Mouse (Mus musculus) leukemia stem cell, adult 10-12 weeks (primary cell): ENCODE data around the gene Slc1a1. TPM values are rescaled to one million over a fixed set of nuclear protein-coding genes. Genes with fewer than 3 reads are reported as not detected.

Experiments used
- polyA plus RNA-seq: library from polyadenylated mRNA; stranded (reverse); fragments of >175 nt; gene quantifications from 2 replicates; pipeline ENCODE4 v1.2.3, GENCODE M21; 2012; ENCODE audit warnings: low replicate concordance

The Slc1a1 gene
- 0.83 TPM in 1 of 2 replicates, not detected in the other for polyA plus RNA-seq

DNA sequence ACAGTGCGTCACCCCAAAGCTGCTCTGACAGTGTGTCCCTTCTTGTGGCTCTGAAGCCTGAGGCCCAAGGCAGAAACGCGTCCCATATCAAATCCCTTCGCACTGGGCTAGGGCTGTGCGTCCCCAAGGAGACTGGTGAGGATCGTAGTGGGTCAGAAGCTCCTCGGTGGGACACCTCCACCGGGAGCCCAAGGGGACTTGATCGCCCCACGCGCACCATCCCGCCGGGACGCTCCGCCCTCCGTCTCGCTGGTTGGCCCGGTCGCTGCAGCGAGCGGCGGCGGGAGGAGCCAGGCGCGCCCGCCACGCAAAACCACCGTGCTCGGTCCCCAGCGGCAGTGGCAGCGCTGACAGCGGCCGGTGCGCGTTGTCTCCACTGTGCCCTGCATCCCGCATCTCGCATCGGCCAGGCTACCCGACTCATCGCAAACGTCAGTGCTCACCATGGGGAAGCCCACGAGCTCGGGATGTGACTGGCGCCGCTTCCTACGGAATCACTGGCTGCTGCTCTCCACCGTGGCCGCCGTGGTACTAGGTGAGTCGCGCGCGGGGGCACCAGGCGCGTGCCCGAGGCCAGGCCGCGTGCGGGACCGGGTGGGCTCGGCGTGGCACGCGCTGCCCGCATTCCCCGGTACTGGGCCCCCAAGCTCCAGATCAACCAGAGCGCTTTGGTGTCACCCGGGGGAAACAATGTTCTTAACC, at the start of gene Slc1a1:
Gene Slc1a1, plus strand, starts transcription at position 252 of the 702 bp plus-strand sequence.

Other genes with a start within 250 kb of the Slc1a1 start
- 1.2 and 1.8 TPM in 2 replicates for gene Glis3, start 155.0 kb upstream of the Slc1a1 start, polyA plus RNA-seq
- gene Plpp6, start 128.9 kb downstream of the Slc1a1 start, polyA plus RNA-seq: 3.5 and 5.6 TPM in 2 replicates
- 0.09 TPM in 1 of 2 replicates, not detected in the other for gene 4430402I18Rik, start 132.8 kb downstream of the Slc1a1 start, polyA plus RNA-seq
- 3.6 and 7.1 TPM in 2 replicates for gene Cdc37l1, start 155.3 kb downstream of the Slc1a1 start, polyA plus RNA-seq
- gene Ak3, start 212.9 kb downstream of the Slc1a1 start, polyA plus RNA-seq: 16.5 and 20.8 TPM in 2 replicates